Mouse (Mus musculus) CH12.LX (cell line): Measurements from ENCODE around the gene Dlg1. TPM values are rescaled to one million over a fixed set of nuclear protein-coding genes. Genes with fewer than 3 reads are reported as not detected.

Source experiments
- DNase-seq: peaks from one replicate; pipeline ENCODE4 v3.0.0-alpha.2; 2013; ENCODE audit errors: extremely low read depth
- H3K27ac ChIP-seq: 2 replicates; pipeline ENCODE4 v1.5.1; 2012; ENCODE audit warnings: low read depth, mild to moderate bottlenecking, control low read depth, moderate library complexity; ENCODE audit not compliant: insufficient read depth
- H3K27me3 ChIP-seq: replicated peaks from 2 replicates; pipeline ENCODE3; 2012; ENCODE audit warnings: inconsistent platforms
- H3K36me3 ChIP-seq, 2 experiments: replicated peaks in 1 of 2; 2 replicates each; pipeline versions ENCODE3 to v1.6.1; 2012; ENCODE audit warnings: inconsistent platforms in 1 of 2, low read length in 1 of 2, mild to moderate bottlenecking in 1 of 2, mixed read lengths in 1 of 2, moderate library complexity in 1 of 2; ENCODE audit not compliant: control insufficient read depth in 1 of 2, insufficient read depth in 1 of 2
- H3K4me1 ChIP-seq, 2 experiments: 2 replicates each; pipeline ENCODE4 v1.6.1; 2012; ENCODE audit warnings: inconsistent platforms in 1 of 2, moderate library complexity in 1 of 2; ENCODE audit not compliant: insufficient read depth in 2 of 2, control insufficient read depth in 1 of 2
- H3K4me2 ChIP-seq: 2 replicates; pipeline ENCODE4 v1.6.1; 2012; ENCODE audit warnings: low read depth, mild to moderate bottlenecking, control low read depth; ENCODE audit not compliant: poor library complexity, insufficient read depth, severe bottlenecking
- H3K4me3 ChIP-seq, 3 experiments: fragments of 150-350 bp in 1 of 3; sonication (generic) in 1 of 3; replicated peaks in 1 of 3; 2 replicates each; pipeline versions ENCODE3 to v1.5.1; 2011 to 2012; ENCODE audit warnings: low read depth in 2 of 3, low read length in 2 of 3, mild to moderate bottlenecking in 2 of 3, moderate library complexity in 2 of 3, control low read depth in 1 of 3, improper control_type of control experiment in 1 of 3, inconsistent platforms in 1 of 3, mixed read lengths in 1 of 3; ENCODE audit not compliant: poor library complexity in 1 of 3
- H3K79me2 ChIP-seq: replicated peaks from 2 replicates; pipeline ENCODE4 v1.6.1; 2012; ENCODE audit warnings: mild to moderate bottlenecking, moderate library complexity; ENCODE audit not compliant: control insufficient read depth, poor library complexity, insufficient read depth, severe bottlenecking; ENCODE audit errors: extremely low read depth
- H3K9ac ChIP-seq: 2 replicates; pipeline ENCODE4 v1.6.1; 2012; ENCODE audit warnings: low read depth, mild to moderate bottlenecking, control low read depth, moderate library complexity; ENCODE audit not compliant: insufficient read depth
- H3K9me3 ChIP-seq: replicated peaks from 2 replicates; pipeline ENCODE3; 2012; ENCODE audit warnings: low read length, inconsistent platforms, mixed read lengths
- BHLHE40 ChIP-seq: IDR thresholded peaks from 2 replicates; pipeline ENCODE4 v1.6.1; 2011; ENCODE audit warnings: mild to moderate bottlenecking, low read depth, low read length, improper control_type of control experiment
- CHD2 ChIP-seq: IDR thresholded peaks from 2 replicates; pipeline ENCODE4 v1.6.1; 2011; ENCODE audit warnings: low read length, improper control_type of control experiment
- CTCF ChIP-seq, 2 experiments: IDR thresholded peaks in 1 of 2; conservative IDR thresholded peaks in 1 of 2; 2 replicates each; pipeline ENCODE4 v1.5.1; 2011 to 2012; ENCODE audit warnings: low read depth in 2 of 2, low read length in 2 of 2, improper control_type of control experiment in 1 of 2, inconsistent platforms in 1 of 2, mild to moderate bottlenecking in 1 of 2, moderate library complexity in 1 of 2
- EP300 ChIP-seq: IDR thresholded peaks from 2 replicates; pipeline ENCODE4 v1.6.1; 2011; ENCODE audit warnings: low read length, improper control_type of control experiment
- ETS1 ChIP-seq: conservative IDR thresholded peaks from 2 replicates; pipeline ENCODE4 v1.6.1; 2012; ENCODE audit warnings: low read depth, mild to moderate bottlenecking, inconsistent platforms, low read length, improper control_type of control experiment, moderate library complexity
- GABPA ChIP-seq: IDR thresholded peaks from 2 replicates; pipeline ENCODE4 v1.6.1; 2012; ENCODE audit warnings: low read depth, low read length, improper control_type of control experiment, inconsistent platforms; ENCODE audit not compliant: insufficient replicate concordance
- IRF4 ChIP-seq: IDR thresholded peaks from 2 replicates; pipeline ENCODE4 v1.6.1; 2014; ENCODE audit warnings: low read depth, mild to moderate bottlenecking, inconsistent platforms, low read length, improper control_type of control experiment
- JUN ChIP-seq: IDR thresholded peaks from 2 replicates; pipeline ENCODE4 v1.6.1; 2011; ENCODE audit warnings: low read depth, mild to moderate bottlenecking, low read length, improper control_type of control experiment, moderate library complexity; ENCODE audit not compliant: insufficient read depth
- JUND ChIP-seq: conservative IDR thresholded peaks from 2 replicates; pipeline ENCODE4 v1.6.1; 2011; ENCODE audit warnings: low read depth, low read length, improper control_type of control experiment
- KAT2A ChIP-seq: IDR thresholded peaks from 2 replicates; pipeline ENCODE4 v1.6.1; 2012; ENCODE audit warnings: low read length, improper control_type of control experiment, inconsistent platforms; ENCODE audit not compliant: insufficient replicate concordance
- MAFK ChIP-seq: IDR thresholded peaks from 2 replicates; pipeline ENCODE4 v1.6.1; 2011; ENCODE audit warnings: low read length, improper control_type of control experiment; ENCODE audit not compliant: insufficient replicate concordance
- MAX ChIP-seq: IDR thresholded peaks from 2 replicates; pipeline ENCODE4 v1.6.1; 2011; ENCODE audit warnings: low read length, improper control_type of control experiment
- MEF2A ChIP-seq: IDR thresholded peaks from 2 replicates; pipeline ENCODE4 v1.6.1; 2014; ENCODE audit warnings: low read depth, mild to moderate bottlenecking, inconsistent platforms, low read length, improper control_type of control experiment, borderline replicate concordance
- MXI1 ChIP-seq: IDR thresholded peaks from 2 replicates; pipeline ENCODE4 v1.6.1; 2011; ENCODE audit warnings: mild to moderate bottlenecking, low read depth, low read length, improper control_type of control experiment
- MYC ChIP-seq: IDR thresholded peaks from 2 replicates; pipeline ENCODE4 v1.6.1; 2011; ENCODE audit warnings: low read depth, mild to moderate bottlenecking, improper control_type of control experiment, low read length
- NELFE ChIP-seq: IDR thresholded peaks from 2 replicates; pipeline ENCODE4 v1.6.1; 2011; ENCODE audit warnings: low read depth, low read length, improper control_type of control experiment
- NRF1 ChIP-seq: IDR thresholded peaks from 2 replicates; pipeline ENCODE4 v1.6.1; 2014; ENCODE audit warnings: low read depth, mild to moderate bottlenecking, inconsistent platforms, low read length, improper control_type of control experiment, moderate library complexity
- PAX5 ChIP-seq: IDR thresholded peaks from 2 replicates; pipeline ENCODE4 v1.6.1; 2012; ENCODE audit warnings: low read length, inconsistent platforms, mixed read lengths
- POLR2A ChIP-seq: IDR thresholded peaks from 2 replicates; pipeline ENCODE4 v1.6.1; 2011; ENCODE audit warnings: low read depth, mild to moderate bottlenecking, improper control_type of control experiment, low read length
- POLR2AphosphoS2 ChIP-seq: IDR thresholded peaks from 2 replicates; pipeline ENCODE4 v1.6.1; 2011; ENCODE audit warnings: low read depth, low read length, improper control_type of control experiment
- RAD21 ChIP-seq: IDR thresholded peaks from 2 replicates; pipeline ENCODE4 v1.6.1; 2011; ENCODE audit warnings: low read depth, mild to moderate bottlenecking, low read length, improper control_type of control experiment, moderate library complexity
- RCOR1 ChIP-seq: conservative IDR thresholded peaks from 2 replicates; pipeline ENCODE4 v1.6.1; 2012; ENCODE audit warnings: low read depth, mild to moderate bottlenecking, inconsistent platforms, low read length, improper control_type of control experiment
- SIN3A ChIP-seq: IDR thresholded peaks from 2 replicates; pipeline ENCODE4 v1.6.1; 2012; ENCODE audit warnings: low read length, improper control_type of control experiment, inconsistent platforms
- SMC3 ChIP-seq: IDR thresholded peaks from 2 replicates; pipeline ENCODE4 v1.6.1; 2011; ENCODE audit warnings: low read depth, low read length, improper control_type of control experiment
- TBP ChIP-seq: conservative IDR thresholded peaks from 2 replicates; pipeline ENCODE4 v1.6.1; 2011; ENCODE audit warnings: low read depth, low read length, improper control_type of control experiment
- TCF12 ChIP-seq: IDR thresholded peaks from 2 replicates; pipeline ENCODE4 v1.6.1; 2014; ENCODE audit warnings: low read depth, mild to moderate bottlenecking, inconsistent platforms, low read length, improper control_type of control experiment
- UBTF ChIP-seq: IDR thresholded peaks from 2 replicates; pipeline ENCODE4 v1.6.1; 2012; ENCODE audit warnings: low read depth, mild to moderate bottlenecking, inconsistent platforms, low read length, improper control_type of control experiment, moderate library complexity
- USF1 ChIP-seq: IDR thresholded peaks from 2 replicates; pipeline ENCODE4 v1.6.1; 2014; ENCODE audit warnings: low read depth, mild to moderate bottlenecking, inconsistent platforms, low read length, improper control_type of control experiment
- USF2 ChIP-seq: conservative IDR thresholded peaks from 2 replicates; pipeline ENCODE4 v1.6.1; 2011; ENCODE audit warnings: low read depth, low read length, improper control_type of control experiment
- ZC3H11A ChIP-seq: IDR thresholded peaks from 2 replicates; pipeline ENCODE4 v1.6.1; 2012; ENCODE audit warnings: low read depth, mild to moderate bottlenecking, inconsistent platforms, low read length, improper control_type of control experiment
- ZMIZ1 ChIP-seq: IDR thresholded peaks from 2 replicates; pipeline ENCODE4 v1.6.1; 2012; ENCODE audit warnings: low read depth, mild to moderate bottlenecking, inconsistent platforms, low read length, improper control_type of control experiment
- ZNF384 ChIP-seq: IDR thresholded peaks from 2 replicates; pipeline ENCODE4 v1.6.1; 2012; ENCODE audit warnings: low read depth, low read length, improper control_type of control experiment, inconsistent platforms
- dilution Hi-C: fragments of 300-500 bp; cut with MboI; formaldehyde crosslinking; loops from 2 replicates; pipeline ENCODE4 v1.14.3; 2020; ENCODE audit warnings: low sequenced_read_pairs; ENCODE audit not compliant: extremely low pct_unique_long_range_greater_than_20kb, extremely low pct_ligation_motif_present
- in situ Hi-C: fragments of 300-500 bp; cut with MboI; formaldehyde crosslinking; loops from 3 replicates; pipeline ENCODE4 v1.14.3; 2019; ENCODE audit warnings: low sequenced_read_pairs, low pct_ligation_motif_present, low pct_unique_long_range_greater_than_20kb, mixed read lengths
- polyA plus RNA-seq: library from polyadenylated mRNA; unstranded; fragments of >175 nt; gene quantifications from 2 replicates; pipeline ENCODE4 v1.2.1, GENCODE M21; 2012; ENCODE audit warnings: low read depth; ENCODE audit not compliant: insufficient read length
- total RNA-seq, 2 experiments: library from RNA; depleted of rRNA; stranded (reverse); fragments of 300-350 nt in 1 of 2; fragments of >200 nt in 1 of 2; gene quantifications; 2 replicates each; pipeline ENCODE4 v1.2.3; 2012 to 2014

The Dlg1 gene
- total and polyA plus RNA-seq, 3 experiments: 29.0 to 47.9 (median 37.4) TPM

DNA sequence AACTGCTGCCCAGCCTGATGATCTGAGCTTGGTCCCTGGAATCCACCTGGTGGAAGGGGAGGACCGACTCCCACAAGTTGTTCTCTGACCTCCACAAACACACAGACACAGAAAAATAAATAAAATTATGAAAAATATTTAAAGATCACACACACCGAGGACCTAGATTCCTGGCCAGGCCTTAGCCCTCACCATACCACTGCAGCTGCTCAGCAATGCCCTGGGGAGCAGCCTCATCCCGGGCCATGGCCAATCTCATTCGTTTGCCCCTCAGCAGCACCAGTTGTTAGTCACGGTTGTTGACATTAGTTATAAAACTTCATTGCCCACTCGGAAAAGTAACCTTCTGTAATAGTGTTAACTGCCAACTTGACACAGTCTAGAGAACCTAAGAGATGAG is 214.8 kb downstream of the Dlg1 start:
- no peak overlapping the region for H3K4me2 ChIP-seq
- no peaks in the 10 kb centered on the region for H3K9me3 ChIP-seq
- H3K9ac ChIP-seq: no peak overlapping the region
- in situ Hi-C loops (loop anchor here (5.0 kb wide), 1 partner anchor 39 kb away; no protein-coding TSS in a partner anchor), dilution Hi-C loops (no loop called here)
- no peaks in the 10 kb centered on the region for H3K27me3 ChIP-seq
- no peak for TF ChIP-seq ZC3H11A
- no peak for TF ChIP-seq EP300
- peaks cover 0 to 7% of the 10 kb centered on the region in 2 experiments; a peak in 1 of 4 replicates for H3K4me1 ChIP-seq
- no peaks in the 10 kb centered on the region for H3K79me2 ChIP-seq
- no peak overlapping the region for H3K4me3 ChIP-seq
- H3K27ac ChIP-seq: no peak overlapping the region
- DNase-seq: no peak
- peaks cover 5 to 20% of the 10 kb centered on the region in 2 experiments for H3K36me3 ChIP-seq

DNA sequence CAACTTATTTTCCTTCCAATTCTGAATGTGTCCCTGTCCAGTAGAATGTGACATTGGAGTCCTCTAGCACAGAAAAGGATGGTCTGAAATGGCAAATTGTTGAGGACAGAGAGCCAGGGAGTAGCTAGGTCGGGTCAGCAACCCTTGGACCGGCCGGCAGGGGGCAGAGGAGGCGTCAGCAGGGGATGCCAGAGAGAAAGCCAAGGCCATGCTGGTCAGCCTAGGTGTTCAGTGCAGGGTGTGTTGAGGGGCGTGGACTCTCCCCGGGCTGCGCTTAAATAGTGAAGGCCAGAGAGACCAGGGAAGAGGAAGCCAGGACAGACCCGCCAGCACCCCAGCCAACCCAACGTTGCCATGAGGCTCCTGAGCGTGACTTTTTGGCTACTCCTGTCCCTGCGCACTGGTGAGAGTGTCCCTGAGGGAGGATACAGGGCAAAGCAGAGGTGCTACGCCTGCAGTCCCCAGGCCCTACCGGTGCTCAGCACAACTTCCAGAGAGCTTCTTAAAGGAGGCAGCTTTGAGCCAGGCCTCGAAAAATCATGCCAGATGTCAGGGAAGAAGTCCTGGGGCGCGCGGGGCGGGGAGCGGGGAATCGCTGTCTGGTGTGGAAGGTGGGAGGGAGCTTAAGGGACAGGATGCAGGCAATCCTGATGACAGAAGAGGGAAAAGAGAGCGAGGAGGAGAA is 215.5 kb downstream of the Dlg1 start, which contains the start of gene Meltf:
Meltf (plus strand) TSS at position 238 of the 685 bp plus-strand sequence.
- Histone ChIP-seq H3K27me3 (no peaks in the 10 kb centered on the region), H3K4me3 (no peak within 1 kb of the TSS), H3K4me1 (peaks cover 4 to 13% of the 10 kb centered on the region in 2 experiments; a peak in 3 of 4 replicates), H3K27ac (no peak within 1 kb of the TSS), H3K4me2 (no peak within 1 kb of the TSS), H3K9me3 (no peaks in the 10 kb centered on the region), H3K9ac (no peak within 1 kb of the TSS), H3K36me3 (peaks cover 5 to 17% of the 10 kb centered on the region in 2 experiments), H3K79me2 (no peaks in the 10 kb centered on the region)
- DNase-seq: peak; percentile 72
- in situ Hi-C loops: loop anchor here (5.0 kb wide), 1 partner anchor 39 kb away; no protein-coding TSS in a partner anchor
- dilution Hi-C loops: no loop called here
- TF ChIP-seq SIN3A (no peak), TCF12 (no peak), UBTF (no peak), POLR2A (no peak), TBP (no peak), MEF2A (0 out of 2 replicates have a peak, but pooled peaks have one; percentile 27), NELFE (no peak), ZC3H11A (peak; percentile 45), CHD2 (no peak), ZNF384 (no peak), RAD21 (peak; percentile 75), CTCF (conservative IDR thresholded peaks at IDR 0.05 in 1 of 2, IDR thresholded peaks at IDR 0.05 in 1 of 2; ENCODE audit: low read depth in 2 of 2, low read length in 2 of 2) (peak in 1 of 2 experiments; percentile 96; a peak in 3 of 4 replicates), RCOR1 (no peak), USF1 (no peak), MAX (no peak), JUND (no peak), NRF1 (no peak), GABPA (no peak), JUN (no peak), USF2 (no peak), ETS1 (no peak), KAT2A (no peak), MYC (no peak), MAFK (no peak), BHLHE40 (no peak), ZMIZ1 (no peak), PAX5 (no peak), POLR2AphosphoS2 (no peak), SMC3 (peak; percentile 98), IRF4 (no peak), MXI1 (no peak)
